Mouse (Mus musculus) heart, adult 11 months (tissue): ENCODE measurements around the gene St5.

Experiments
- DNase-seq: peaks from one replicate; pipeline ENCODE4 v3.0.0; 2022

Gene St5

GRCm38 (mm10) chr7:109523741-109524441 is 179.5 kb downstream of the St5 start:
- no peak for DNase-seq

GRCm38 (mm10) chr7:109523304-109523703 is 180.1 kb downstream of the St5 start:
- DNase-seq: no peak

- no peak for DNase-seq
These were observed 181.3 kb downstream of the St5 start for GRCm38 (mm10) chr7:109522084-109522483.

- no peak for DNase-seq
These were observed 183.5 kb downstream of the St5 start for GRCm38 (mm10) chr7:109519936-109520335.

GRCm38 (mm10) chr7:109518838-109519696 is 184.3 kb downstream of the St5 start, which contains the start of gene Rpl27a:
Rpl27a (plus strand) TSS chr7:109519147.
- DNase-seq: peak; percentile 100

GRCm38 (mm10) chr7:109518036-109518681 is 185.2 kb downstream of the St5 start:
- DNase-seq: no peak

- no peak for DNase-seq
These were observed 186.9 kb downstream of the St5 start for GRCm38 (mm10) chr7:109516500-109516899.

GRCm38 (mm10) chr7:109511838-109512237 is 191.6 kb downstream of the St5 start:
- DNase-seq: no peak

GRCm38 (mm10) chr7:109510799-109511198 is 192.6 kb downstream of the St5 start:
- DNase-seq: no peak

- no peak for DNase-seq
These were observed 195.4 kb downstream of the St5 start, which contains the start of gene Trim66 for GRCm38 (mm10) chr7:109508034-109508433. Trim66 (minus strand) TSS chr7:109508134.

- DNase-seq: no peak
These were observed 195.8 kb downstream of the St5 start for GRCm38 (mm10) chr7:109507572-109507971.

- DNase-seq: no peak
These were observed 196.3 kb downstream of the St5 start for GRCm38 (mm10) chr7:109507119-109507518.

GRCm38 (mm10) chr7:109497507-109497906 is 205.9 kb downstream of the St5 start:
- DNase-seq: no peak

GRCm38 (mm10) chr7:109493319-109494316 is 209.8 kb downstream of the St5 start:
- peak; percentile 88 for DNase-seq

GRCm38 (mm10) chr7:109492616-109493318 is 210.6 kb downstream of the St5 start:
- DNase-seq: peak; percentile 90

- DNase-seq: no peak
These were observed 219.2 kb downstream of the St5 start for GRCm38 (mm10) chr7:109484221-109484620.

- peak; percentile 94 for DNase-seq
These were observed 222.6 kb downstream of the St5 start for GRCm38 (mm10) chr7:109480765-109481197.

GRCm38 (mm10) chr7:109477926-109478325 is 225.5 kb downstream of the St5 start:
- DNase-seq: no peak
